Mouse (Mus musculus): ENCODE data around the gene Unk.

DNA sequence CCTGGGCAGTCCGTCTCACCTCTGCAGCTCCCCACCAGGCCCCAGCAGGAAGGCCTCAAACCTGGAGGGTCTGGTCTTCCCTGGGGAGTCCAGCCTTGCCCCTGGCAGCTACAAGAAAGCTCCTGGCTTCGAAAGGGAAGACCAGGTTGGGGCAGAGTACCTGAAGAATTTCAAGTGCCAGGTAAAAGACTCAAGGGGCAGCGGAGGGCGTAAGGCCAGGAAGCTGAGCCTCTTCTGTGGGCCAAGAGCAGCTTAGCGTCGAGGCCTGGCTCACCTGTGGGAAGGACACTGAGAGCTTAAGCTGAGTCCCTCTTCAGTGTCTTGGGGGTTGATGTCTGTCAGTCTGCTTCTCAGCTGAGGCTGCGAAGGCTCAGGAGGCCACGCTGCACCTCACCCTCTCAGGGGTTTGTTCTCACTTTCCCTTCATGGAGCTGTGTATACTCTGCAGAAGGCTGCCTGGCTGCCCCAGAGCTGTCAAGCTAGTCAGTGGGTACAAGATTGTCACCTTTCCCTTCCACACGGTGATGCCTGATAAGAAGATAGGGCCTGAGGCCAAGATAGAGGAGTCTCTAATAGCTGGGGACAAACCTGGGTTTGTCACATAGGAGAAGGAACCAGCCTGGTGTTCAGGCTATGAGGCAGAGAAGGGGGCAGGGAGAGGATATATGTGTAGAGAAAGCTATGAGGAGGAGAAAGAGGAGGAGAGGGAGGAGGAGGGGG lies 23.5 kb downstream of the Unk start:
- TF ChIP-seq CTCF (IDR thresholded peaks at IDR 0.05; ENCODE audit: extremely low read depth, insufficient read length, insufficient replicate concordance, low read depth, low read length) (no peak), POLR2A (IDR thresholded peaks at IDR 0.05; ENCODE audit: low read depth, low read length) (no peak)

Measured in small intestine, adult 2 months (tissue).